In genomic region chr10:71058616-71059247, GRCm38 (mm10) we compare ENCODE assay signal across 8 mouse cellular contexts.
A peak's percentile ranks its signal among the peaks of the same experiment; 100 is the strongest.
DNase-seq lines count a peak whose midpoint lies in the region; ATAC-seq lines count a peak whose summit lies in the region.

No protein-coding gene starts in this region.

- no peak for ATAC-seq in cerebellum, adult (ENCODE audit: insufficient number of reproducible peaks, low FRiP score, low TSS enrichment)
- ATAC-seq in heart, embryonic 11.5 days (replicated peaks; ENCODE audit: insufficient number of reproducible peaks, low FRiP score, low TSS enrichment) = no peak
- ATAC-seq in forebrain, embryonic 12.5 days (ENCODE audit: low FRiP score) = no peak

- WGBS in heart, embryonic 11.5 days (ENCODE audit: insufficient replicate concordance) = 37% methylated on average over 14 of the region's 14 CpGs
- WGBS in forebrain, embryonic 12.5 days = 66% methylated on average over 14 of the region's 14 CpGs

- no peaks in the 10 kb centered on the region for H3K9me3 ChIP-seq in heart, embryonic 11.5 days (replicated peaks; ENCODE audit: control insufficient read depth, low read length)
- no peaks in the 10 kb centered on the region for H3K9me3 ChIP-seq in forebrain, embryonic 12.5 days

- no peaks in the 10 kb centered on the region for H3K36me3 ChIP-seq in heart, embryonic 11.5 days (ENCODE audit: control insufficient read depth, insufficient read depth, low read length)
- H3K36me3 ChIP-seq in forebrain, embryonic 12.5 days (replicated peaks) = no peaks in the 10 kb centered on the region

- H3K4me1 ChIP-seq in brown adipose tissue, adult 24 weeks (ENCODE audit: control insufficient read depth, insufficient read depth, insufficient read length, low read length) = no peaks in the 10 kb centered on the region
- peaks cover 18% of the 10 kb centered on the region for H3K4me1 ChIP-seq in heart, embryonic 11.5 days (ENCODE audit: control insufficient read depth, insufficient read depth, low read length)
- no peaks in the 10 kb centered on the region for H3K4me1 ChIP-seq in forebrain, embryonic 12.5 days

- 0 out of 2 replicates have a peak overlapping the region, but pooled peaks have one; percentile 11 for H3K4me2 ChIP-seq in heart, embryonic 11.5 days
- H3K4me2 ChIP-seq in forebrain, embryonic 12.5 days = no peak overlapping the region

- peak; percentile 67 to 68 for DNase-seq in cerebellum, postnatal 10 days
- DNase-seq in kidney, postnatal 10 days = peak; percentile 70
- DNase-seq in ovary, postnatal 10 days (ENCODE audit: low spot score) = peak; percentile 18
- DNase-seq in frontal cortex, adult 2 months (ENCODE audit: extremely low spot score in 1 of 2, low spot score in 1 of 2) = no peak

- peak overlapping the region; percentile 52 for H3K4me3 ChIP-seq in brown adipose tissue, adult 24 weeks (ENCODE audit: insufficient read depth, low read depth, low read length)
- no peak overlapping the region for H3K4me3 ChIP-seq in heart, embryonic 11.5 days (ENCODE audit: low read depth, low read length)
- no peak overlapping the region for H3K4me3 ChIP-seq in forebrain, embryonic 12.5 days (replicated peaks)

- H3K9ac ChIP-seq in heart, embryonic 11.5 days (ENCODE audit: low read depth, low read length) = no peak overlapping the region
- H3K9ac ChIP-seq in forebrain, embryonic 12.5 days = no peak overlapping the region

- H3K27ac ChIP-seq in brown adipose tissue, adult 24 weeks (replicated peaks; ENCODE audit: low read depth, low read length) = no peak overlapping the region
- peak overlapping the region; percentile 18 for H3K27ac ChIP-seq in heart, embryonic 11.5 days (ENCODE audit: low read depth, low read length)
- no peak overlapping the region for H3K27ac ChIP-seq in forebrain, embryonic 12.5 days

- H3K27me3 ChIP-seq in heart, embryonic 11.5 days (ENCODE audit: control insufficient read depth, insufficient read depth, low read length) = no peaks in the 10 kb centered on the region
- H3K27me3 ChIP-seq in forebrain, embryonic 12.5 days = no peaks in the 10 kb centered on the region

Comparison
In these comparisons a context has a peak if more than half of its experiments do, and no peak if none do; other contexts are left out.
1. DNase-seq: peak in cerebellum, postnatal 10 days (2 of 2), kidney, postnatal 10 days (single experiment) and ovary, postnatal 10 days (single experiment); none in frontal cortex, adult 2 months (0 of 2).